Mouse (Mus musculus) heart, embryonic 14.5 days (tissue): Measurements from ENCODE around the gene Aldh1l1. TPM values are rescaled to one million over a fixed set of nuclear protein-coding genes. Genes with fewer than 3 reads are reported as not detected.
A peak's percentile ranks its signal among the peaks of the same experiment; 100 is the strongest.

Source experiments
- ATAC-seq: fragments of 200-750 bp; cut with Nextera tagmentation; 2 replicates; pipeline ENCODE4 v1.8.0; 2017; ENCODE audit warnings: low read depth, moderate TSS enrichment; ENCODE audit not compliant: insufficient number of reproducible peaks, insufficient read depth, low FRiP score
- H3K27ac ChIP-seq, 2 experiments: fragments of 200-500 bp in 1 of 2; fragments of 300-500 bp in 1 of 2; sonication (generic) in 1 of 2; replicated peaks in 1 of 2; 2 replicates each; pipeline ENCODE4 v1.5.1; 2012 to 2014; ENCODE audit warnings: low read depth in 2 of 2, low read length in 2 of 2, control low read depth in 1 of 2, mild to moderate bottlenecking in 1 of 2, mixed read lengths in 1 of 2; ENCODE audit not compliant: control insufficient read depth in 1 of 2, insufficient read depth in 1 of 2
- H3K27me3 ChIP-seq: fragments of 300-500 bp; sonication (generic); 2 replicates; pipeline ENCODE4 v1.6.1; 2014; ENCODE audit warnings: mild to moderate bottlenecking, low read length, control low read depth; ENCODE audit not compliant: control insufficient read depth, insufficient read depth
- H3K36me3 ChIP-seq: fragments of 300-500 bp; sonication (generic); 2 replicates; pipeline ENCODE4 v1.6.1; 2014; ENCODE audit warnings: mild to moderate bottlenecking, control low read depth, low read length, mixed read lengths; ENCODE audit not compliant: control insufficient read depth, insufficient read depth
- H3K4me1 ChIP-seq, 2 experiments: fragments of 200-500 bp in 1 of 2; fragments of 300-500 bp in 1 of 2; sonication (generic) in 1 of 2; 2 replicates each; pipeline ENCODE4 v1.6.1; 2012 to 2014; ENCODE audit warnings: low read length in 2 of 2, control low read depth in 1 of 2, mixed read lengths in 1 of 2; ENCODE audit not compliant: control insufficient read depth in 2 of 2, insufficient read depth in 2 of 2
- H3K4me2 ChIP-seq: fragments of 300-500 bp; sonication (generic); 2 replicates; pipeline ENCODE4 v1.6.1; 2014; ENCODE audit warnings: mild to moderate bottlenecking, low read length
- H3K4me3 ChIP-seq, 2 experiments: fragments of 200-500 bp in 1 of 2; fragments of 300-500 bp in 1 of 2; sonication (generic) in 1 of 2; 2 replicates each; pipeline ENCODE4 v1.5.1; 2012 to 2014; ENCODE audit warnings: low read length in 2 of 2, mild to moderate bottlenecking in 2 of 2, control low read depth in 1 of 2, low read depth in 1 of 2, moderate library complexity in 1 of 2; ENCODE audit not compliant: control insufficient read depth in 1 of 2, insufficient read depth in 1 of 2
- H3K9ac ChIP-seq: fragments of 300-500 bp; sonication (generic); 2 replicates; pipeline ENCODE4 v1.6.1; 2014; ENCODE audit warnings: mild to moderate bottlenecking, low read length
- H3K9me3 ChIP-seq: fragments of 300-500 bp; sonication (generic); 2 replicates; pipeline ENCODE4 v1.6.1; 2016; ENCODE audit warnings: low read length, control low read depth; ENCODE audit not compliant: control insufficient read depth
- WGBS: fragments of 180-500 bp; shearing (Covaris S2); extraction: QIAGEN DNeasy Blood & Tissue Kit; methylation state at CpG from one replicate; pipeline ENCODE4 v1.1.7; 2014; 5-methylcytosine and 5-hydroxymethylcytosine counted together
- polyA plus RNA-seq: library from polyadenylated mRNA; unstranded; fragments of >200 nt; fragmentation: Nextera tagmentation; extraction: Ambion mirVana; gene quantifications from 2 replicates; pipeline ENCODE4 v1.2.1, GENCODE M21; 2014

Gene Aldh1l1
- polyA plus RNA-seq, 1 experiment from 2014 or later, result 0.59 TPM

DNA sequence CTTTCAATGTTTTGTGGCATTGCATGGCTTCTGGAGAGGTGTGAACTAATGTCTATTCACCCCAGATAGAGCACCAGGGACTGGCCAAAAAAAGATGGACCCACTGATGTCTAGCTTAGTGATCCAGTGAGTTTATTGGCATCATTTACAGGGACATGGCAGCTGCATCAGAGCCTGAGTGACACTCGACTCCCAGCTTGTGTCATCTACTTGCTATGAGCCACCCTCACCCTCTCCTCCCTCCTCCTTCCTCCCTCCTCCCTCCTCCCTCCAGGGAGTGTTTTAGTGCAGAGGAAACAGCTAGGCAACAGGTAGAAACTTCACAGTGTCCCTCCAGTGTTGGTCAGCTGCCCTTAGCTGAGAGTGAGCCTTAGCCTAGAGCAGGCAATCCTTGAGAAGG is 108.7 kb downstream of the Aldh1l1 start:
- WGBS, result 67% methylated on average over 1 of the region's 1 CpGs
- no peaks in the 10 kb centered on the region for H3K36me3 ChIP-seq
- H3K4me3 ChIP-seq, result no peak overlapping the region
- H3K27ac ChIP-seq, result no peak overlapping the region
- ATAC-seq, result no peak
- peaks cover 4% of the 10 kb centered on the region; the same call in 1 of the 2 replicates for H3K9me3 ChIP-seq
- H3K4me2 ChIP-seq, result no peak overlapping the region
- H3K9ac ChIP-seq, result no peak overlapping the region
- 0 out of 4 replicates have a peak, but pooled peaks cover 0 to 4% of the 10 kb centered on the region in 2 experiments for H3K4me1 ChIP-seq
- H3K27me3 ChIP-seq, result no peaks in the 10 kb centered on the region

DNA sequence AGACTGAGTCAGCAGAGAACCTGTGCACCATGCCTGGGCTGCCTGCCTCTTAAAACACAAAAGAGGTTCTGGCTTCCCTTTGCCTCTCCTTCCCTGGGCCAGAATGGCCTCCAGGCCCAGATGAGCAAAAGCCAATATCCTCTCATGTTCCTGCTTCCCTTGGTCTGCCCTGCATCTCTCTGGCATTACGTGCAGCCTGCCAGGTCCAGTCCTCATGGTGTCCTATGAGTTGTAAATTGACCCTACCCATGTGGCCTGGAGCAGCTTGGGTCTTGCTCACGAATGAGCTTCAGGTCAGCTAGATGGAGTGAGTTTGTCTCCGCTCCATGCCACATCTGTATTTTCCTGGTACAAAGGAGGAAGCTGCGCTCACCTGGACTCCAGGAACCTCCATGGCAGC is 110.8 kb downstream of the Aldh1l1 start:
- Histone ChIP-seq H3K27me3 (no peaks in the 10 kb centered on the region), H3K4me1 (peaks cover 9 to 17% of the 10 kb centered on the region in 2 experiments), H3K4me2 (no peak overlapping the region), H3K9ac (no peak overlapping the region), H3K36me3 (no peaks in the 10 kb centered on the region), H3K4me3 (no peak overlapping the region), H3K27ac (no peak overlapping the region), H3K9me3 (peaks cover 4% of the 10 kb centered on the region; the same call in 1 of the 2 replicates)
- no peak for ATAC-seq
- 78% methylated on average over 4 of the region's 4 CpGs for WGBS

DNA sequence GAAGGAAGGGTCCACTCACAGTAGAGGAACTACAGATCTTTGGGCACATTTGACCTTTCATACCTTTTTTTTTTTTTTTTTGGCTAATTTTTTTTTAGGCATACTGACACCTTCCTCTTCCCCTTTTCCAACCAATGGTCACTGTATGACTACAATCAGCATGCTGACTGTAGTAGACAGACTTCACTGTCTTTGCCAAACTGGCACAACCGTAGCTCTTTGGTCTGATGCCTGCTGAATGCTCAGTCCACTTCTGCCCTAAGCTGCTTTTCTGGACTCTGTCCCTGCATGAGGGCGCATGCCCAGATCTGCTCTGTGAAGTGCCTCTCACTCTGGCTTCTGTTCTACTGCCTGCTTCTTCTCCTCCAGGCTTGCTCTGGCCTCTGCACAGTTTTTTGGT is 111.4 kb downstream of the Aldh1l1 start:
- Histone ChIP-seq H3K4me3 (no peak overlapping the region), H3K4me2 (no peak overlapping the region), H3K9ac (no peak overlapping the region), H3K27me3 (no peaks in the 10 kb centered on the region), H3K27ac (no peak overlapping the region), H3K36me3 (no peaks in the 10 kb centered on the region), H3K9me3 (peaks cover 4% of the 10 kb centered on the region; the same call in 1 of the 2 replicates), H3K4me1 (peaks cover 9 to 20% of the 10 kb centered on the region in 2 experiments)
- 61% methylated on average over 2 of the region's 2 CpGs for WGBS
- ATAC-seq, result no peak

DNA sequence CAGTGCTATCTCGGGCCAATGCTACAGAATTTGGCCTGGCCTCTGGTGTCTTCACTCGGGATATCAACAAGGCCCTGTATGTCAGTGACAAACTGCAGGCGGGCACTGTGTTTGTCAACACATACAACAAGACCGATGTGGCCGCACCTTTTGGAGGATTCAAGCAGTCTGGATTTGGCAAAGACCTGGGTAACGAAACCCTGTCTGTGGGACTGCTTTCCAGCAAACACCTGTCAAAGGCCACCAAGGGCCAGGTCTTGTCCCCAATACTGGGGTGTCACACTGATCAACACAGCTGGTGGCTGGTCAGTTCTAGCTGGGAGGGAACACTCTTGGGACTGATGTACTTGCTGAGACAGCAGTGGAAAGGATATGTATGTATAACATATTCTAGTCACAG is 112.0 kb downstream of the Aldh1l1 start:
- Histone ChIP-seq H3K4me3 (no peak overlapping the region), H3K36me3 (no peaks in the 10 kb centered on the region), H3K4me1 (peaks cover 9 to 20% of the 10 kb centered on the region in 2 experiments), H3K27ac (no peak overlapping the region), H3K27me3 (no peaks in the 10 kb centered on the region), H3K9ac (no peak overlapping the region), H3K4me2 (no peak overlapping the region), H3K9me3 (peaks cover 4% of the 10 kb centered on the region; the same call in 1 of the 2 replicates)
- 69% methylated on average over 6 of the region's 6 CpGs for WGBS
- ATAC-seq, result no peak

DNA sequence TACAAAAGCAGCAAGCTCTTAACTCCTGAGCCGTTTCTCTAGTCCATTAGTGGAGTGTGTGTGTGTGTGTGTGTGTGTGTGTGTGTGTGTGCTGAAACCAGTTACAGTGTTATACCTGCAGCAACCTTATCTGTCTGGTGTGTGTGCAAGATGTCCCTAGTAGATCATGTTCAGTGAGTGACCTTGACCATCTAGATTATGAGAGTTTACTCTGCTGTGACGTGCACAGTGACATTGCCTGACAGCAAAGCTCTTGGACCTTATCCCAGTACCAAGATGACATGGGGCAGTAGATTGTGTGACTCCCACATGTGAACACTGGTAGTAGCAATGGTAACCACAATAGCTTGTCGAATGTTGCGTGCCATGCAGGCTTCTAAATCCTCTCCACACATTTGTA is 114.1 kb downstream of the Aldh1l1 start:
- 53% methylated on average over 4 of the region's 4 CpGs for WGBS
- Histone ChIP-seq H3K27ac (no peak overlapping the region), H3K4me2 (no peak overlapping the region), H3K9ac (no peak overlapping the region), H3K36me3 (no peaks in the 10 kb centered on the region), H3K9me3 (peaks cover 3% of the 10 kb centered on the region; the same call in 1 of the 2 replicates), H3K27me3 (no peaks in the 10 kb centered on the region), H3K4me3 (no peak overlapping the region), H3K4me1 (peaks cover 9 to 28% of the 10 kb centered on the region in 2 experiments)
- ATAC-seq, result no peak

DNA sequence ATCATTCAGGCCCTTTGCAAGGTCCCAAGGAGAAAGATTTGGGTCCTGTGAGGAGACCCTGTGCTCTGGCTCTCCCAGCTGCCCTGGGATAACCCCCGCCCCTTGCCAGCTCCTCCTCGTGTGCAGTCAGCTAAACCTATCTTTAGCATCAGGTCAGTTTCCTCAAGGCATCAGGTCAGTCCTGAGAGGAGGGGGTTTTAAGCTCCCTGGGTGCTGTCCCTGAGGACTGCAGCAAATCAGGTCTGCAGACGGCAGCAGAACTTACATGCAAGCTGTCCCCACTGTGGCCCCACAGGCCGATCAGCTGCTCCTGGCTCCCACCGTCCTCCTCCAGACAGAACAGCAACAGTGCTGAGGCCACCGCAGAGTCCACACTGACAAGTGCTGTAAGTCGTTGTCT is 115.5 kb downstream of the Aldh1l1 start:
- Histone ChIP-seq H3K4me2 (no peak overlapping the region), H3K4me3 (no peak overlapping the region), H3K27me3 (no peaks in the 10 kb centered on the region), H3K9ac (peak overlapping the region; percentile 16; the same call in 1 of the 2 replicates), H3K9me3 (no peaks in the 10 kb centered on the region), H3K36me3 (no peaks in the 10 kb centered on the region), H3K27ac (no peak overlapping the region), H3K4me1 (peaks cover 10 to 38% of the 10 kb centered on the region in 2 experiments)
- WGBS, result 30% methylated on average over 7 of the region's 7 CpGs
- ATAC-seq, result no peak

DNA sequence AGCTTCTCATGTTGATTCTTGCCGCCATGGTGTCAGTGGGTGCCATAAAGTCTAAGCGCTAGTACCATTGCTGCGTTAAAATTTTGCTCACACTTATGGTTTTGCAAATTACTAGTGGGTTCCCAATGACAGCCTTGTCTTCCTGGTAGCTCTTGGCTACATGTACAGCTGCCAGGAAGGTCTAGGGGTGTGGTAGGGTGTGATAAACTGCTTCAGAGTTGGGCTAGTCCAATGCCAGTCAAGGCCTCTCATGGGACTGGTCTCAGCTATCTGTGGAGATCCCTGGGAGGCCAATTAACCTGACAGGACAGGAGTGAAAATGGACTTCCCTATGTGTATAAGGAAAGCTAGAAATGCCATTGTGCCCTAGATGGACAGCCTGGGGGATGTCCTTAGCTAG is 116.1 kb downstream of the Aldh1l1 start:
- Histone ChIP-seq H3K27ac (no peak overlapping the region), H3K9me3 (no peaks in the 10 kb centered on the region), H3K4me1 (peaks cover 12 to 42% of the 10 kb centered on the region in 2 experiments), H3K36me3 (no peaks in the 10 kb centered on the region), H3K9ac (no peak overlapping the region), H3K27me3 (no peaks in the 10 kb centered on the region), H3K4me3 (no peak overlapping the region), H3K4me2 (no peak overlapping the region)
- 89% methylated on average over 3 of the region's 3 CpGs for WGBS
- no peak for ATAC-seq

DNA sequence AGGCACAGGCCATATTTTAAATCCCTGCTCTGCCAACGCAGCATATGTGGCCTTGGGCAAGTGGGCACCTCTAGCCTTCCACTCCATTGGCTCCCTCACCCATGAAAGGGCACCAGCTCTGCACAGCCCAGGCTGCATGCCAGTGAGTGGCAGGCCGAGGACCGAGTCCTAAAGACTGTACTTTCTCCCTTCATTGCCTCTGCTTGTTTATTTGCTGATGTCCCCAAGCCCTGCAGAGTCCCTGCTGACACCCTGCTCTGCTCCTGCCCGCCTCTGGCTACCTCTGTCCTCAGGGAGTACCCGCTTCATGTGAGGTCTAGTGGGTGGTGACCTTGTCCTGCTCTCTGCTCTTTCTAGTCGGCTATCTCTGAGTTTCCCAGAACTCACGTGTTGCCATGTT is 116.9 kb downstream of the Aldh1l1 start:
- WGBS, result 64% methylated on average over 7 of the region's 7 CpGs
- no peak for ATAC-seq
- H3K9ac ChIP-seq, result no peak overlapping the region
- no peaks in the 10 kb centered on the region for H3K36me3 ChIP-seq
- H3K4me2 ChIP-seq, result no peak overlapping the region
- H3K27ac ChIP-seq, result no peak overlapping the region
- no peak overlapping the region for H3K4me3 ChIP-seq
- no peaks in the 10 kb centered on the region for H3K27me3 ChIP-seq
- peaks cover 12 to 44% of the 10 kb centered on the region in 2 experiments for H3K4me1 ChIP-seq
- no peaks in the 10 kb centered on the region for H3K9me3 ChIP-seq
